Mouse (Mus musculus) layer of hippocampus, adult 2 months (tissue): ENCODE results near the gene Cypt15. TPM values are rescaled to one million over a fixed set of nuclear protein-coding genes. Genes with fewer than 3 reads are reported as not detected.
"Not testable (repeated sequence)": the region's sequence is repeated elsewhere in the genome, so short reads cannot be mapped to it uniquely, and the experiment has no call there.

Source experiments
- DNase-seq, 2 experiments: peaks; one replicate each; pipeline ENCODE4 v3.0.0; 2022; ENCODE audit warnings: low spot score in 2 of 2
- H3K27ac ChIP-seq: fragments of 200-600 bp; 2 replicates; pipeline ENCODE4 v1.8.1; 2022
- H3K4me3 ChIP-seq: fragments of 200-600 bp; 2 replicates; pipeline ENCODE4 v1.8.1; 2022; ENCODE audit warnings: mild to moderate bottlenecking
- CTCF ChIP-seq: fragments of 200-600 bp; conservative IDR thresholded peaks from 2 replicates; pipeline ENCODE4 v1.8.1; 2022; ENCODE audit warnings: antibody characterized with exemption, mild to moderate bottlenecking, moderate library complexity
- long read RNA-seq, 2 experiments: library from polyadenylated mRNA; stranded (forward); transcript quantifications; one replicate each; pipeline ENCODE4 v2.0.0; 2021; ENCODE audit warnings: borderline mapping rate in 2 of 2
- total RNA-seq, 2 experiments: library from RNA; stranded (reverse); gene quantifications; 2 replicates each; pipeline ENCODE4 v1.2.3; 2021

Cypt15 gene
- total RNA-seq, result not detected
- long read RNA-seq, experiment 1, result 0 reads
- long read RNA-seq, experiment 2, result 0 reads

DNA sequence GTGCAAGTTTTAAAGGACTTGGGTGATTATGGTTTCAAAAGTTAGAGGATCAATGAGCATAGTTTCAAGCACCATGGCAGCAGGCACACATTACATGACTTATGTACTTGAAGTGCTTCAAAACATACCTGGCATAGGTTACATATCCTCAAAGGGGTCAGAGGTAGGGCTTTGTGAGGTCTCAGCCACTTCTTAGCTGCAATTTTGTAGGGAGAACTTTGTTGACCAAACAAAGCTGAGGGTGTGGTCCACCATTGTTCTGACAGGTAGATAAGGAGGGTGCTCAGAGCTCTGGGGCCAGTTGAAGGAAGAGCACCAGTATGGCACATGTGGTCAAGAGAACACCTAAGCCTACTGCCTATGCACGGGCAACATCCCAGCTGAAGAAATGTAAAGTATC, at the start of gene Cypt15:
TSS of gene Cypt15 (plus strand) at position 301 of the 400 bp plus-strand sequence.
- DNase-seq, H3K4me3 ChIP-seq, H3K27ac ChIP-seq: not testable (repeated sequence)

- no peak for DNase-seq
- H3K27ac ChIP-seq, result no peak overlapping the region
- TF ChIP-seq CTCF, result no peak
- H3K4me3 ChIP-seq, result no peak overlapping the region
Observed at GRCm38 (mm10) chrX:39370932-39371331, 24.9 kb downstream of the Cypt15 start.

- Histone ChIP-seq H3K27ac (no peak overlapping the region), H3K4me3 (no peak overlapping the region)
- DNase-seq, result peak in 1 of 2 experiments; percentile 2
- TF ChIP-seq CTCF, result no peak
Observed at GRCm38 (mm10) chrX:39378830-39379229, 32.8 kb downstream of the Cypt15 start.

DNA sequence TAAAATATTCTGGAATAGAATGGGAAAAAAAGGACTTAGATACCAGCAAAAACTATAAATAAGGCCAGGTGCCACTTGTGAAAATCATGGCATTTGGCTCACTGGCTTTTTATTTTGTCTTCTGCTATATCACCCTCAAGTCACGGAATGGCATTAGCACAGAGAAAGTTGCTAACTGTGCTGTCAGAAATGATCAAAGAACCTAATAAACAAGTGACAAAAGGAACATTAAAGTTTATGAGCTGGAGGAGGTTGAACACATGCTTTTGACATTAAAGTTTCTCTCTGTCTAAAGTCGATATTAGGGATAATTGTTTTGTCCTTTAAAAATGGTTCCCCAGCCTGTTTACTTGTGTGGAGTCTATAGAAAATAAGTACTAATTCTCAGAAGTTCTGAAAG, 37.7 kb downstream of the Cypt15 start:
- H3K27ac ChIP-seq, result no peak overlapping the region
- no peak for TF ChIP-seq CTCF

More for the DNA sequence above, 37.7 kb downstream of the Cypt15 start:
- H3K4me3 ChIP-seq, result no peak overlapping the region
- no peak for DNase-seq
